Mouse (Mus musculus) Muller cell, postnatal 12 days (primary cell): ENCODE results near the gene Ankrd10.

Experiments used
- DNase-seq: peaks from one replicate; pipeline ENCODE4 v3.0.0-alpha.2; 2015; ENCODE audit errors: inconsistent ontology term

Ankrd10 gene

DNA sequence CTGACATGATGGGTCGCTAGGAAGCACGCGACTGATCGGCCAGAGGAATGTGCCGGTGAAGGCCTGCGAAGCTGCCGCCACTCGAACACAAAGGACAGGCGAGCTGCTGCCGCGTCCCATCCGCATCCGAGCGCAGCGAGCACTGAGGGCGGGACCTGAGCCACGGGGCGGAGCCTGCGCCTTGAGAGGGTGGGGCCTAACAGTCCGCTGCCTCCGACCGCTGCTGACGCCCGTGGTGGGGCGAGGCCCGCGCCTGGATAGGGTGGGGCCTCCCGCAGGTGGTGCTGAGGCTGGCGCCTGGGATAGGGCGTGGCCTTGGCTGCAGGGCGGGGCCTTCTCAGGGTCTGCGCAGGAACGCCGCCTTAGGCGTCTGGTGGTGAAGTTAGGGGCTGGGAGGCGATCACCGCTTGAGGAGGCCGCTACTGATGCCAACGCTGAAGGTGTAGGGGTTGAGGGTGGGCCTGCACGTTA is at the start of gene Ankrd10:
TSS of gene Ankrd10 (minus strand) at position 147 of the 471 bp plus-strand sequence.
- peak; percentile 99 for DNase-seq

- DNase-seq, result no peak
Observed at GRCm38 (mm10) chr8:11684558-11684957, 49.0 kb upstream of the Ankrd10 start.

DNA sequence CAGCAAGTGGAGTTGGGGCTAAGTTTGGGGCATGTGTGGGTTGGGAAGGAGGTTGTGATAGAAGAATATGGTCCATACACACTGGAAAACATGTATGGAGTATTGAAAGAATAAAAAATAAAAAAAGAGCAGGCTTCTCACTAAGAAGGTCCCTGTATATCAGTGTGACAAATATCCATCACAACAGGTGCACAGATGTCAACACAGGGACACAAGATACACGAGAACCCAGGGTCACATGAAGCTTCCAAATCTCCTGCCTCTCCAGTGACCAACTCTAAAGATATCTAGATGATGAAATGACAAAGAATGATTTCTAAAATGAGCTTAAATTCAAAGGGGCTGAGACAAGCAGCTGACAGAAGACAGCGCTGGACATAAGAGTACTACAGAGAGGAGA is 32.8 kb upstream of the Ankrd10 start:
- no peak for DNase-seq

DNA sequence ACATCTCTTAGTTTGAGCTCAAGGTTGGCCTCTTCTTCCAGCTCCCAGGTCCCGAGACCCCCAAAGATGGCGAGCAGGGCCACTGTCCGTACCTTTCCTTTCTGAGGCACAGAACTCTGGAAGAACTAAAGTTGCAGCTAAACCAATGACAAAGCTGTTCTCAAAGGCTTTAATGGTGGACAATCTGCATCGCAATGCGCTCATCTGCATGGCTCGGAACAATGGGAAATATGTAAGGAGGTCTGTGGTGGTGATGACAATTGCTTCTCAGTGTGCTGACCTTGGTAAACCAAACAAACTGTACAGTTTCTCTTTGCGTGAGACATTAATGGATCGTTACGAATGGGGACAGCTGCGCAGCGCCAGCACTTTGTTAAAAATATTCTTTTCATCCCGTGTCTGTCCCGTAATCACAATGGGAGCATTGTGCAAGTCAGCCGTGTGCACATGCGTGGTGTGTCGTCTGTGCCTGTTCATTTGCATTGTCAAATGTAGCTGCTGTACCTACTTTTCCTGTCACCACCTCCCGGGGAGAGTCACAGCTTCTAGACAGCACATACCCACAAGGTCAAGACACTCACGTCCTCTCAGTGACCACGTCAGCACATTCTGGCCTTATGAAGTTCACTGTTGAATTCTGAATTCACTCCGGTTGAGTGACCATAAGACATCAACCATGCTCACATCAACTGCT is 30.6 kb upstream of the Ankrd10 start:
- DNase-seq, result peak; percentile 65

- no peak for DNase-seq
Observed at GRCm38 (mm10) chr8:11661969-11662368, 26.4 kb upstream of the Ankrd10 start.

GRCm38 (mm10) chr8:11650021-11650420 is 14.5 kb upstream of the Ankrd10 start:
- DNase-seq, result no peak

- DNase-seq, result no peak
Observed at GRCm38 (mm10) chr8:11643123-11643522, 7.6 kb upstream of the Ankrd10 start.

DNA sequence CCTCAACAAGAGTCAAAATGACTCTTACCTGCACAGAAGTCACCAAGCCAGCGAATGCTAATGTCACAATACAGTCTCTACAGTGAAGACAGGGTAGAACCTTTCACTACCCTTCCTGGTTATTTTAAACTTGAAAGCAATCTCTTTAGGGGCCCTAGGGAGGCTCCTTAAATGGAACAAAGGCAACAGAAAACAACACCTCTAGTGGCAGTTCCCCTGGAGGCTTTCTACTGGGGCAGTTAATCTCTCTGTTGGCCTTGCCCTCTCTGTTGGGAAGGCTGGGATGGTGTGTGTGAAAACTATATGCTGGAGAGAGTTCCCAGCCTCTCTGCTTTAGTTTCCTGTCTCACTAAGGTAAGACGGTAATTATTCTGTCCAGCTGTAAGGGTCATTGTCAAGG is 5.0 kb upstream of the Ankrd10 start:
- DNase-seq, result no peak

- peak; percentile 64 for DNase-seq
Observed at GRCm38 (mm10) chr8:11637531-11637930, 2.0 kb upstream of the Ankrd10 start.

- peak; percentile 99 for DNase-seq
Observed at GRCm38 (mm10) chr8:11636324-11637057, 934 bp upstream of the Ankrd10 start.

DNA sequence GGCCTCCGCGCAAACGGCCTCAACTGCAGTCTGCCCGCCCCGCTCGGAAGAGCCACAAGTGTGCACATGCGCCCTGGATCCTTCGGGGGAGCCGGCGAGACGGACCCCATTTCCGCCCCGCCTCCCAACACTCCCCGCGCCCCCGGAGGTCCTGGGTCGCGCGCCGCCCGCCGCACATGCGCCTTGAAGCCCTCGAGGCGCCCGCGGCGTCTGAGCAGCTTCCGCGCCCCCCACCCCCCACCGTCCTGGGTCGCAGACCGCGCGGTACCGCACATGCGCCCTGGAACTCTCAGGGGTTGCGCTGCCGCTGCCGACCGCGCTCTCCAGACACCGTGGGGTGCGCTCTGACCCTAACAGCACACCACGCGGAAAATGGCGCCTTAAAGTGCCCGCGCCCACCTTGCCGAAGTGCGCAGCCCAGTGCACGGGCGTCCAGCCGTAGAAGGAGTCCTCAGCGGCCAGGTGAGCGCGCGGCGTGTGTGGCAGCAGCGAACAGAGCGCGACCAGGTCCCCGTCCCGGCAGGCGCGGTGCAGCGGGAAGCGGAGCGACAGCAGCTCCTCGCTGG is 462 bp downstream of the Ankrd10 start:
- peak; percentile 96 for DNase-seq

- no peak for DNase-seq
Observed at GRCm38 (mm10) chr8:11634331-11635011, 1.1 kb downstream of the Ankrd10 start.

DNA sequence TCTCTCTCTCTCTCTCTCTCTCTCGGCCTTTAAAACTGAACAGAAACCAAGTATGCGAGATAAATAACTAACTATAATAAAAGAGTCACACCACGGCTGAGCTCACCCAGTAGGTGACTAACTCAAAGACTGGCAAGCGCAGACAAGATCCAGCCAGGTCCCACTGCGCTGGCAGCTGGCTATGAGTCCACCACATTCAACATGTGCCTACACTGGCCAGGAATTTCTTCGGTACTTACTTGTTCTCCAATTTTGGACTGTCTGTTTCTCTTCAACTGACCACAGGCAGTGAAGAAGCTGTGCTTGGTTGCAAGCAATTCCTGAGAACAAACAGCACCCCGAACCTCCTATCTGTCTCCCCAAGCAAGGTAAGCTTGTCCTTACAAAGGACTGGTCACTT is 2.1 kb downstream of the Ankrd10 start:
- DNase-seq, result peak; percentile 79

DNA sequence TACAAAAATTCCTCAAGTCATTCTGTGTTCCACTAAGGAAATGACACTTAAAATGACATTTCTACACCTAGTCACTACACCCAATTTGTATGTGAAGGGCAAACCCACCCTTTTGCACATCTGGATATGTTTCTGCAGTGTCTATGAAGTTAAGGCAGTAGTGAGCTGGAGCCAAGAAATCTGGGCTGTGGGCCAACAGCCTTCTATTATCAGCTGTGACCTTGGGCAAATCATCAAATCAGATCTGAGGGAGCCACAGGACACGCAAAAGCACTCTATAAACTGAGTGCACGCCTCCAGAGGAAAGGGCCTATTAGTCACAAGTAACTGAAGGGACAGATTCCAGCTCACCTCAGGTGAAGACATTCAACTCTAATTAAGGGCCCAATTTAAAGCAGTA is 3.2 kb downstream of the Ankrd10 start:
- no peak for DNase-seq

DNA sequence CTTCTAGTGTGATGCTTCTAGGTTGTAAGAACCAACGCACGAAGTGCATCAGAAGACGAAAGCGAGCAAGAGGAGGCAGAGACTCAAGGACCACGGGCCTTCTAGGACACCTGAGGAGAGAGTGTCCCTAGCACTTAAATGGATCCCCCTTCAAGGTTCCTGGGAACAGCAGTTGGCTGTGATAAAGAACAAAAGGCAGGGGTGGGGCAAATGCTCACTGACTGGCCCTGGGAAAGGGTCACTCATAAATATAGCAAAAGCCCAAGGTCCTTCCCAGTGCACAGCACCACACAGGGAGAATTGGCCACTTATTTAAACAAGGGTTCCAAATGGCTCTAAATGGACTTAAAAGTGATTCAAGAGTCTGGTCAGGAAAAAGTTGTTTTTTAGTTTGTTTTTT is 6.4 kb downstream of the Ankrd10 start:
- no peak for DNase-seq

DNA sequence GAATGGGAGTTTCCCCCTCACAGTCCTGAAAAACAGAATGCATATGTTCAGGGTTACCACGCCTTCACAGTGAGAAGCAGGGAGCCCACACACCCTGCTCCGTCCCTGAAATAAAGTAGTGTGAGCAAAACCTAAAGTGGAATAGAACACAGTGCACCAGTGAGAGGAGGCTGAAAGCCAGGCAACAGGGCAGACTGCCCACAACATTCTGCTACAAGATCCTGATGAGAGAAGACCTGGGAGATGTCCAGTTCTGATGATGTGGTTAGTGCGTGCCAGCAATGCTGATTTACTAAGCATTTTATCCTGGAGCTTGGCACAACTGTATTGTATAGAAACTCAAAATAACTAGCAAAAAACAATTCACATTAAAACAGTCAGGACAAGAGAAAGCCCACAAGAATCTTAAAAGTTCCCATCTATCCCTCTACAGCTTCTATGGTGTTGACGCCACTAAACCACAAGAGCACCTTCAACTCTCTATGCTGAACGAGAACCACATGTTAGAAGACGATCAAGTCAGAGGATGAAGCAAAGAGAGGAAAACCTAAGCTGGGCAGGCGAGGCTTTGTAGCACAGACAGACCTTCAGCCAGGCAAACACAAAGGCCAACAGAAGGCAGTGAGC is 6.9 kb downstream of the Ankrd10 start:
- peak; percentile 52 for DNase-seq

GRCm38 (mm10) chr8:11627717-11628116 is 7.8 kb downstream of the Ankrd10 start:
- DNase-seq, result no peak

- DNase-seq, result no peak
Observed at GRCm38 (mm10) chr8:11625084-11625483, 10.5 kb downstream of the Ankrd10 start.

- DNase-seq, result no peak
Observed at GRCm38 (mm10) chr8:11619091-11619490, 16.5 kb downstream of the Ankrd10 start.

DNA sequence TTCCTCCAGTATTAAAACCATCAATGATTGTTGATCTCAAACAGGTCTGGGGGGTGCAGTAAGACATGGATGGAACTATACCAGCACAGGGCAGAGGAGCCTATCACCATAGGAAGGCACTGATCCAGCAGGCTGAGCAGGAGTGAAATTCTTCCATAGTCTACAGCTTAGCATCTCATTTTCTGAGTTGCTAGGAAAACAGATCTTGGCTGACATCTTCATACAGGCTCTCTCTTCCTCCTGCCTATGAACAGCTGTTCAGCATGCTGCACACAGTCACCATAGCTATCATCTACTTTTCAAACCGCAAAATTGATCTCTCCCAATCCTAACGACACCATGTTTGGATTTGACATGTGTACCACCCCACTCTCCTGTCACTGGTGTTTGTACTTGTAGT is 17.5 kb downstream of the Ankrd10 start:
- no peak for DNase-seq

DNA sequence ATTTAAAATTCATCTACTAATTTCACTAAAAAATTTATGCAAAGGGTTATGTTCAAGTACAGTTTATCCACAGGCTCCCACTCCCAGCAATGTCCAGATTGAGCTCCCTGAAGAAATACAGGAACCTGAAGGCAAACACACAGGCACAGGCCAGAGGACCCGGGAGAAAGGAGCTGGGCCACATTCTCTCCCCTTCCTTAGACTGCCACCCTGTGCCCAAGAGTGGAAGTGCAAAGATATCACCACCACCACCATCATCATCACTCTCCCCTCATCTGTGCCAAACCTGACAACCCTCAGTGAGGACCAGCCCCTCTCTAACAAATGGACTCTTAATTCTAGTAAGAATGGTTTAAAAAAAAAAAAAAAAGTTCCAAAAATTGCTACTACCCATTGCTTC is 19.3 kb downstream of the Ankrd10 start:
- DNase-seq, result no peak
